Mouse (Mus musculus): ENCODE results near the gene Dnajb1.
A peak's percentile ranks its signal among the peaks of the same experiment; 100 is the strongest.

Dnajb1 gene

DNA sequence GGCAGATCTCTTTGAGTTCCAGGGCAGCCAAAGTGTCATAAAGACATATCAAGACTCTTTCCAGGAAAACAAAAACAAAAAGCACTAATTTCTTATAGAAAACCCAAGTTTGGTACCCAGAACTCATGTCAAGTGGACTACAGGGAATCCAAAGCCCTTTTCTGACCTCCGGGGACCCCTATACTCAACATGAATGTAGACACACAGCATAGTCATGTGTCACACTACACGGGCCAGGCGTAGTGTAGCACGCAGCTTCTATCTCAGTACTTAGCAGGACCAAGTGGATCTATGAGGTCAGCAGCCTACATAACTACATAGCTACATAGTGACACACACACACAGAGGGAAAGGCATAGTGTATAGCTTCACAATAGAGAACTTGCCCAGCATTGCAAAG, 5.7 kb downstream of the Dnajb1 start:
- DNase-seq = no peak

DNA sequence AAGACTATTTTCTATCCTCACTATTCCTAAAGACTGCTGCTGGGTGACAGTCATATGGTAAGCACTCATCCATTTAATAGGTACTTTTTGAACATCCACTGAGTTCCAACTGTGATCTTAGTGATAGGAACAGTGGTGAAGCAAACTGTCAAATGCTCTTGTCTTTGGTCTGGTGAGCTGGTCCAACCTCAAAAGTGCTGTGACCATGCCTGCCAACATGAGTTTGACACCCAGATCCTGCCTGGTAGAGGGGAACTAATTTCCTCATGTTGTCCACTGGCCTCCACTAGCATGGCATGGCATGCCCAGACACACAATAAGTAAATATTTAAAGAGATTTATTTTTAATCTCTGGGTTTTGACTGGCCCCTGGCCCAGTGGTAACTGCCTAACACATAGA, 8.6 kb downstream of the Dnajb1 start:
- DNase-seq = no peak

DNA sequence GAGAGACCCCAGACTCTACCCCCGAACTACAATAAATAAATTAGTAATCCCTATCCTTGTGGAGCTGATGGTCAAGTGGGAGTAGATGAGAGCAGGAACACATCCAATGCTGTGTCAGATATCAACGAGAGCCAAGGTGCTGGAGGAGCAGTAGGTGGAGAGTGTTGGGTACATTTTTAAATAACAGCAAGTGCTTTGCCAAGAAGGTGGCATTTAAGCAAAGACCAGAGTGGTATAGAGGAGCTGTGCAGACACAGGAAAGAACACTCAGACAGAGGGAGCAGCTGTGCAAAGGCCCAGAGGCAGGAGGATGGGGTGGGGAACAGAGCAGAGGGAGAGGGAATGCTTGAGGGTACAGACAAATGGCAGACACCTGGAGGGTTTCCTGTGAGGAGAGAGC, 9.1 kb downstream of the Dnajb1 start:
- no peak for DNase-seq

DNA sequence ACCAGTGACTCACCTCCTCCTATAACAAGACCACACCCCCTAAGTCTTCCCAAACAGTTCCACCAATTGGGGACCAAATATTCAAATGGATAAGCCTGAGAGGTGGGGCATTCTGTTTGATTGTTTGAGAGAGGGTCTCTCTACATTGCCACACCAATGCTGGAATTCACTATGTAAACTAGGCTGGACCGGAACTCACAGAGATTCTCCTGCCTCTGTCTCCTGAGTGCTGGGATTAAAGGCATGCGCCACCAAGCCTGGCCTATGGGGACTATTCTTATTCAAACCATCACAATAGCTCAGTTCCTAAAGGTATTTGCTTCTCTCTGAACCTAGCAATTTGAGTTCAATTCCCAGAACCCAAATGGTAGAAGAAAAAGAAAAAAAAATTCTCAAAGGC, 10.6 kb downstream of the Dnajb1 start:
- DNase-seq = no peak

DNA sequence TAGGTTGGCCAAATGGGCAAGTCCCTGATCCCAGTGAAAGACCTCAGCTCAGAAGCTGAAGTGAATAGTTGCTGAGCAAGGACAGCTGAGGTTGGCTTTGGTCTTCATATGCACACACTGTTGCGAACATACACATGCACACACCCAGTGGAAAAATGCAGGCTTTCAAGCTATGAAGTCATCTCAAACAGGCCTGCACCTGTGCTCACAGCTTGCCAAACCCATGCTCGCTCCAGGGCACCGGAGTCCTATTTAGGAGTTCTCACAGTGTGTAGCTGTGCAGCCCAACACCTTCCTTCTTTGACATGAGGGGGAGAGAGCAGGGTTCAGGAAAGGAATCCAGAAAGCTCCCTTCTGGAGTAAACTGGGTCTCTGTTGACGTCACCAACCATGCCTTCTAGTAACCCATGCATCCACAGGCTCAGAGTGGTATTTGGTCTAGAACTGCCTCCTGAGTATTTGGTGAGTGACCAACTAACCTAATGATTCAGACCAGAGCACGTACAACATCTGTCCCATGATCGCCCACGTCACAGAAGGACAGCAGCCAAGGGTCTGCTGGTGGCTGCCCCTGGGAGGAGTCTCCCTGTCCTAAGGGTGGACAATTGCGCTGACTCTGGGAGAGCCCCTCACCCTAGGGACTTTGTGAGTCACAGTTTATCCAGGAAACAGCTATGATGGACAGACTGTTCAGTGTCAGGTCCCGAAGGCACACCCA, 11.7 kb downstream of the Dnajb1 start:
- no peak for DNase-seq

DNA sequence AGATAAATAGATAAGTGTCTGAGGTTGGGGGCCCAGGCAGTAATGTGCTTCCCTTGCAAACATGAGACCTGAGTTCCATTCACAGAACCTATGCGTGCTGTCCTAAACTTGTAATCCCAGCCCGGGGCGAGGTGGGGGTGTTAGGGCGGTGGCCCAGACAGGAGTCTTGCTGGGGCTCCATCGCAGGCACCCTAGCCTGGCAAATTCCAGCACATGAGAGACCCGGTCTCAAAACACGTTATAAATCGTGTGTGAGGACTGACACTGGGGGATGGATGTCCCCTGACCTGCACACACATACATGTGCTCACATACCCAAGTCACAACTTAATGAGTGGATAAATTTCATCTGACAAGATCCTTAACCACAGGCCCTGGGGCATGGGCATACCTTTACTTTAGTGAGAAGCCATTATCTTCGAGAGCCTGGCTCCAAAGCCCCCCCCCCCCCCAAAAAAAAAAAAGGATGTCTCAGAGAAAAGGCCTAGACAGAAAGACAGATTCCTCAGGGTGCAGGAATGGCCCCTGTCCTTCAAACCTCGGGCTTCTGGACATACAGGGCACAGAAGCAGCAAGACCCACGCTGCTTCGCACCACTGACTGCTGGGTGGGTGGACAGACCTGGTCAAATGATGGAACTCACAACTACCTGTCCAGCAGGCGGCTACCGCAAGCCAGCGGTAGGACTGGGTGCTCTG, 13.8 kb downstream of the Dnajb1 start:
- DNase-seq = no peak

DNA sequence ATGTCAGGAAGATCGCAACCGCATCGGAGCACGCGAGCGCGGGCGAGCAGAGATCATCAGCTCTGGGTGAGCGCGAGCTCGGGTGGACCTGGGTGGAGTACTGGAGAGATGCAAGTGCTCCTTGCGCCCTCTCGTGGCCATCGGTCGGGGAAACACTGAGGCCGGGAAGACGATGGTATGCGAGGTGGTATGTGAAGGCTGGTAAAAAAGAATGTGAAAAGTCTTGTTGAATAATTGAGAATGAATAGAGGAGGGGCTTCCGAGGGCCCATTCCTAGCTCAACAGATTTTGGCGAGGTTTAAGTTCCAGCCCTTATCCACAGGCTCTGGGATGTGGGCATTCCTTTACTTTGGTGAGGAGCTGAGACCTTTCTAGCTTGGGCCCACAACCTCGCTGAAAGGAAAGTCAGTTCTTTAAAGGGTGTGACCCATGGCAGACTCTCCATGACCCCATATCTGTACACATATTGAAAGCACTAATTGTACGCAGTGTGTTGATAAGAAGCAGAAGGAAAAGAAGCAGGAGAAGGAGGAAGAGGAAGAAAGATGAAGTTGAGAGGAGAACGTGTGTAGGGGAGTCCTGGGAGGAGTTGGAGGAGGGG, 14.5 kb downstream of the Dnajb1 start:
- DNase-seq = peak; percentile 90

DNA sequence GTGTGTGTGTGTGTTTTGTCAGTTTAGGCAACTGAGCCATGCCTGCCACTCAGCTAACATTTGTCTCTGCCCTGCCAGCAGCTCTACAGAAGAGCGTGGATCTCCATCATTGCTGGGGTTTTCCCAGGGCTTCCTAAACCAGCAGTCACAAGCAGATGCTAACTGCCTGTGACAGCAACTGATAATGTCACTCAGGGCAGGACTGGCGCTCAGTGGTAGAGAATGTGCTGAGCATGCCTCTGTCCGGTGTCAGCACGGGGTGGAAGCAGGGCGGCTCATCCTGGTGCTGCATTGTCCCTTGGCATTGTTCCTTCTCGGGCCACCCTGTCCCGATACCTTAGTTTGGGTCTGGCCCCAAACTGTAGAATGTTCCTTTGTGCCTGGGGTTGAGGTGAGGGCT, 15.6 kb downstream of the Dnajb1 start:
- DNase-seq = no peak

DNA sequence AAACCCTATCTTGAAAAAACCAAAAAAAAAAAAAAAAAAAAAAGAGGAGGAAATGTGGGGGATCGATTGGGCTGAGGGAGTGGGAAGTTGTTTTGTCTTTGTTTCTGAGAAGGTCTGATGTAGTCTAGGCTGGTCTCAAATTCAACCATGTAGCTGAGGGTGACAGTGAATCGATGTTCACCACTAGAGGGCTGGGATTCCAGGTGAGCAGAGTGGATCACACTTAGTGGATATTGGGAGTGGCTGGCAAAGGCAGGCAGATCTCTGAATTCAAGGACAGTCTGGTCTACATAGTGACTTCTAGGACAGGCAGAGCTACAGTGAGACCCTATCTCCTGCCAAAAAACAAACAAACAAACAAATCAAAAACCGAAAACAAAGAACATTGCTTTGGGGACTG, 16.7 kb downstream of the Dnajb1 start:
- DNase-seq = peak; percentile 51

DNA sequence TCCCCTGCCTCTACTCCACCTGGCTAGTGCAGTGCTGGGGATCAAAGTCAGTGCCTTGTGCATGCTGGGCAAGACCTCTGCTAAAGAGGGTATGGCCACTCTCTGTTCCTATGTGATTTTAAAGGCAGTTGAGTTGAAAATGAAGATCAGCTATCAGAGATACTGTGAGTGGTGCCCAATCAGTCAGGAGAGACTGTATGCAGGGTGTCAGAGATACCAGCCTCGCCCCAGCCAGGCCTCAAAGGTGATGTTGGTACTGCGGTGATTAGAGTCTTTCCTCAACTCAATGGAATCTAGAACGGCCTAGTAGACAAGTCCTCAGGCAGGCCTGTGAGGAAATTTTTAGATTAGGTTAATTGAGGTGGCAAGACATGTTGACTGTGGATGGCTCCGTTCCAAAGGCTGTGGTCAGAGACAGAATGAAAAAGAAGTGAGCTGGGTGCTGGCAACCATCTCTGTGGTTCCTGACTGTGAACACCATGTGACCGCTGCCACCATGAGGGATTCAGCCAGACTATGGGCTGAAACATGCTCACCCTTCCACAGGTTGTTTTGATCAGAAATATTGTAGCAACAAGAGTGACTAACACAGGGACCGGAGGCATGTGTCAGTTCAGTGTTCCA, 17.8 kb downstream of the Dnajb1 start:
- DNase-seq = no peak

DNA sequence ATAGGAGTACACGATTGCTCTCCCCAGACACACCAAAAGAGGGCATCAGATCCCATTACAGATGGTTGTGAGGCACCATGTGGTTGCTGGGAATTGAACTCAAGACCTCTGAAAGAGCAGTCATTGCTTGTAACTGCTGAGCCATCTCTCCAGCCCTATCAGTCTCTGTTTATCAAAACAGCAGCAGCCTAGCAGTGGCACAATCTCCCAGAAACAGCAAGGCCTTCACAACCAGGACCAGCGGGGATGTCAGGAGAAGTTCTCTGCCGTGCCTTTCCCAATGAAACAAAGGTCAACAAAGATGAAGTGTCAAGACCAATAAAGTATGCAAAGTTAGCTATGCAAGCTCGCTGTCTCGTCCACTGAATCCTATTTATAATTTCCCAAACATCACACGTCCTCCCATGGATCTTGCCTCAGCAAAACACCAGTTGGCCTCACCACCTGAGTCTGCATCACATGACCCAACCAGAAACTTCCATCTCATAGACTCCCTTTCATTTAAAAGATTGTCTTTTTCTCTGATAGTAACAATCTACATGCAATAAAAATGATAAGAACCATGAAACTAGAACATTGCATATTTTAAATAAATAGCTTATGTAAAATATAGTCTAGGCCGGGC, 24.2 kb downstream of the Dnajb1 start:
- DNase-seq = no peak

DNA sequence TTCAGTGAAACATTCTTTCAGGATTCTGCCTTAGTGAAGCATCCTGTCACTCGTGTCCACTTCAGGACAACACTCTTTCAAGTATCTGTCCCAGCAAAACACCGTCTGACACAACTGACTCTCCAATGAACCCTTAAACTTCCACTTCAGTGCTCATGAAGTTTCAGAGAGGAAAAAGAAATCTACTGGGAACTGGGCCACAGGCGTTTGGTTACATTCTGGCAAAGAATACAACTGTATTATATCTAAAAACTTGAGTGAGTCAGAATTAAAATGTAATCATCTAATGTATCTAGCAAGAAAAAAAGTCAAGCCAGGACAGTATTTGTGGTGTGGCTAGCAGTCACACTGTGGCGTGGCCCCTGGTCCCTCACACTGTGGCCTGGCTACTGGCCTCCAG, 30.9 kb downstream of the Dnajb1 start:
- DNase-seq = no peak

DNA sequence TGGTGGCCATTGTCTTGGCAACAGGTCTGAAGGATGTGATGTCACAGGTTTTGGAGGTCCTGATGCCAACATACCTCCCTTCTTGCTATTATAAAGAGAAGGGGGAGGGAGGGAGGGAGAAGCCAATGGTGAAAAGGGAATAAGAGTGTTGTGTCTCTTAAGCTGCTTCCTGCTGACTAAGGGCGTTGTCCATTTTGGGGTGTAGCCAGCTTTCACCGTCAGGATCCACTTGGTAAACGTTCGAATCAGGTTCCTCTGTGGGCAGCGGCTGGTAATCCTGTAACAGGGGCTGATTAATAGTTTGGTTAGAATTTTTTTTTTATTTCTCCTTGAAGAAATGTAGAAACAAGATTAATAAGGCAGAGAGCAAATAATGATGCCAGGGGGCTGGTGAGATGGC, 31.7 kb downstream of the Dnajb1 start:
- DNase-seq = no peak

DNA sequence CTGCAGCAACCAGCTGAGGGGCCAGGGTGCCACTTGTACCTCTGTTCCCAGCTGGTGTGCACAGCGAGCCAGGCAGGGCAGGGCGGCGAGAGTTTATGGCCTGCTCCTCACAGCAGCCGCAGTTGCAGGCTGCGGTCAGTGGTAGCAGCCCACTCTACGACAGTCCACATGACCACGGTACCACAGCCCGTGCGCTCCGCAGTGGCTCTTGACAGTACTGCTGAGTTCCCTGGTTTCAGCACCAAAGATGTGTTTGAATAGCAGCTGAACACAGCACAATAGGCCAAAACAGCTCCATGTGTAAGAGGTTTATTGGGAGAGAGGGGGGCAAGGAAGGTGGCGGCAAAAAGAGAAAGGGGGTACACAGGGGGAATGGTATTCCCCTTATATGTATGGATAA, 39.5 kb downstream of the Dnajb1 start:
- no peak for DNase-seq

DNA sequence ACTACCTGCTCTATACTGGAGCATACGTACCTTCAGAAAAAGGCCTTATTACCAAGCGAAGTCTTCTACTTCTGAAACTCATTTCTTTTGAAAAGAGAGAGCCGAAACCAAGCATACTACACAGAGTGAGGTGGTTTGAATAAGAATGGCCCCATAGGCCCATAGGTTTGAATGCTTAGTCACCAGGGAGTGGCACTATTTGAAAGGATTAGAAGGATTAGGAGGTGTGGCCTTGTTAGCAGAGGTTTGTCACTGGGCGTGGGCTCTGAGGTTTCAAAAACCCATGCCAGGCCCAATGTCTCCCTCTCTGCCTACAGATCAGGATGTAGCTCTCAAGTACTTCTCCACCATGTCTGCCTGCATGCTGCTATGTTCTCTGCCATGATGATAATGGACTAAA, 40.0 kb downstream of the Dnajb1 start:
- DNase-seq = no peak

DNA sequence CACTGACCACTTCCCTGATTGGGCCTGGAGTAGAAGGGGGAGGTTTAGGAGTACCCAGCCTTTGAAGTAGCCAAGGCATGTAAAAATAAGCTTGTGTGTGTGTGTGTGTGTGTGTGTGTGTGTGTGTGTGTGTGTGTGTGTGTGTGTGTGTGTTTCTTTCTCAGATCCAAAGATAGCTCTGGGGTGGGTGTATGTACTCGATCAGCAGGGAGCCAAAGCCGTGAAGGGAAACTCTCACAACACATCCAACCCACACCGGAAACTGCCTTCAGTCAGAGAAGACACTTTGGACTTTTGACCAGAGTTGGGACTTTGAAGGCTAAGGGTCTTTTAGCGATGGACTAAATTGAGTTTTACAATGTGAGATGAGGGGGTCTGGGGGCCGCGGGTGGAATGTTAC, 41.7 kb downstream of the Dnajb1 start:
- no peak for DNase-seq

DNA sequence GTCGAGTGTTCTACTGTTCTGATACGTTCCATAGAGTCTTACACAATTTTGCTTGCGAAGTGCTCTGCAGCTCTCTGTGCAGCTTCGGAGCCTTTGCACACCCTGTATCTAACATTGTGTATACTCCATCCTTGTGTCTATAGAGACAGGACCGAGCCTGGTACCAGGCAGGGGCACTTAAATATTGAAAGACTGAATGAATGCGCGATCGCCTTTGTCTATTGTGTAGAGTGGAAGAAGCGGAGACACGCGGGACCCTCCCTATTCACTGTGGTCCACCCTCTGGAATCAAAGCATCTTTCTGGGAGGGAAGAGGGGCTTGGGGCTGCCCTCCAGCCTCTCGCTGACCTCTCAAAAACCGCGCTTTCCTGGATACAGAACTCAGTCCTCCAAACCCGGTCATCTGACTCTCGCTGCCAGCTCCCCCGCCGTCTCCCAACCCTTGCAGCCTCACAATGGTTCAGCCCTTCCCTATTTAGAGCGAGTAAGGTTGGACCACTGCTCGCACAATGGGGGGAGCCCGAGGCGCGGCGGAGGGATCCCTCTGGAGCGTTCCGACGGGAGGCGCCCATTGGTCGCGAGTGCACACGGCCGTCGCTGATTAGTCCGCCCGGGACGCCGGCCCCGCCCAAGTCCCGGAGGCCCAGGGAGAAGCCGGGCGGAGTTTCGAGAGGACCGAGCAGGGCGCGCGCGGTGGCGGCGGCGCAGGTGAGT, 44.2 kb downstream of the Dnajb1 start, which contains the start of gene Gipc1:
Gene Gipc1 (plus strand): TSS at position 648 of the 714 bp plus-strand sequence.
- peak; percentile 94 for DNase-seq

DNA sequence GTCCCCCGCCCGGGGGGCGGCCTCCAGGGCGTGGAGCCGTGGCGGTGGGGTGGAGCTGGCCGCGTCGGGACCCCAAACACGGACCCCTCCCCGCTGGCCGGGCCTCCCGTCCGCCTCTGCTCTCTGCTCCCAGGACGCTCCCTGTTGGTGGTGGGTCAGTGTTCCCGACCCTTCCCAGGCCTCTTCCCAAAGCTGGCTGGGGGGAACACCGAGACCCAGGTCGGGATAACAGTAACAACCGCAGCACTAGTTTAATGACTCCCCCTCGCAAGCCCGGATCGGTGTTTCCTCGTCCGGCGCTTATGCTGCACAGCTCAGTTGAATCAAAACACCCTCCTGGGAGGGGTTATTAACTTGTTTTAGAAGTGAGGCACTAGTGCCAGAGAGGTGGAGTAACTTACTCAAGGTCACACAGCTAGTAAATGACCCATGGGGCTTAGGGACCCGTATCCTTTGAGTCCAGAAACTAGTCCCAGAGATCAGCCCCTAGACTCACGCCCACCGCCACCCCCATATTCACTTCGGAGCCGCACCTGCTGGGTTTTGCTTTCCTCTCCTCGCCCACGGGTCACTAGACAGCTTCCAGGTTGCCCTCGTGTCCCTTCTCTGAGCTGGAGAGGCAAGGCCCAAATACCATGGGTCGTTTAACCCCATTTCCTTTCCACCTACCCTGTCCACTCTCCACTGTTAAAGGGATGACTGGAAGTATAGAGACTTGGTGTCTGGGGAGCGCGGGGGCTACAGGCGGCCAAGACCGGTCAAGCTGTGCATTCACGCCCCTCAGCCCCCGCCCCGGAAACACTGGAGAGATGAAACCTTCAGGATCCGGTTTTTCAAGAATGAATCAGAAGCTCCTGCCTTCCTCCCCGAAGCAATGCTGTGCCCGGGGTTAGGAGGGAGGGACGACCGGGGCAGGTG, 45.0 kb downstream of the Dnajb1 start:
- DNase-seq = no peak

DNA sequence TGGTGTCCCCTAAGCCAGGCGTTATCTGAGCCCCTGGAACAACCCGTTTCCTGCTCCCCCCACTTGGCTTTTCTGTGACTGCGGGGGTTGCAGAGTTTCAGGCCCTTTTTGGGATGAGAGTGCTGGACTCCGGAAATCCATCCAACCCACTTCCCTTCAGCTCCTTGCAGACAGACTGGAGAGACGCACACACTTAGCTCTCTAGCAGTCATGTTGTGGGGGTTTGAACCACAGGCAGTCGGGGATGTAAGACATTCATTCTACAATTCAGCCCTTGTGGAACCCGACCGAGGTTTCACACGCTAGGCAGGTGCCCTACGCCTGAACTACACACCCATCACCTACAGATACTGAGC, 45.6 kb downstream of the Dnajb1 start:
- DNase-seq = no peak

DNA sequence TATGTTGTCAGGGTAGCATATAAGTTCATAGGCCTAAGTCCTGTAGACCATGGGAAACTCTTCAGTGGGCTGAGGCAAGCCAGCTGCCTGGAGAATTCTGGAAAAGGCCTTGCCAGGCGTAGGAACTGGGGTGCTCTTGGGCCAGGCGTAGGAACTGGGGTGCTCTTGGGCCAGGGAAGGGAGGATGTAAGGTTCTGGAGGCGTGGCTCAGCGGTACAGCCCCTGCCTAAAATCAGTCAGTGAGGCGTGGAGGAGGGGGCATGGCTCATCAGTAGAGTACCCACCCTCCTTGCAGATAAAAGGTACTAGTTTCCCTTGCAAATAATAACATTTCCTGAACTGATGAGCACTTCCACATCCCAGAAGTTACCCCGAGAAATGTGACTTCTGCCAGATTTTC, 46.7 kb downstream of the Dnajb1 start:
- no peak for DNase-seq

DNA sequence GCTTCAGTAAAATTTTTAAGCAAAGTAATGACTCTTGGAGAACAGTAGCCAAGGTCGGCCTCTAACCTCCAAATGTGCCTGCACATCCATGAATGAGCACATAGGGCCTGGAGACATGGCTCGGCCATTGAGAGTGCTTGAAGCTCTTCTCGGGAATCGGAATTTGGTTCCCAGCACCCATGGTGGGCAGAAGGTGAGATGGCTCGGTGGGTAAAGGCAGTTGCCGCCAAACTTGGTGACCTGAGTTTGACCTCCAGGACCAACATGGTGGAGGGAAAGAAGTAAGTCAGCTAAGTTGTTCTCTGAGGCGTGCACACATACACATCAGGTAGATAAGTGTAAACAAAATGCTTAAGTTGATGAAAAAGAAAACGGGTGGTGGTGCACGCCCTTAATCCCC, 48.0 kb downstream of the Dnajb1 start:
- no peak for DNase-seq

Data from kidney, adult 18-20 months (tissue).